Mouse (Mus musculus): ENCODE data around the gene Mark4.
A peak's percentile ranks its signal among the peaks of the same experiment; 100 is the strongest.

Mark4 gene

DNA sequence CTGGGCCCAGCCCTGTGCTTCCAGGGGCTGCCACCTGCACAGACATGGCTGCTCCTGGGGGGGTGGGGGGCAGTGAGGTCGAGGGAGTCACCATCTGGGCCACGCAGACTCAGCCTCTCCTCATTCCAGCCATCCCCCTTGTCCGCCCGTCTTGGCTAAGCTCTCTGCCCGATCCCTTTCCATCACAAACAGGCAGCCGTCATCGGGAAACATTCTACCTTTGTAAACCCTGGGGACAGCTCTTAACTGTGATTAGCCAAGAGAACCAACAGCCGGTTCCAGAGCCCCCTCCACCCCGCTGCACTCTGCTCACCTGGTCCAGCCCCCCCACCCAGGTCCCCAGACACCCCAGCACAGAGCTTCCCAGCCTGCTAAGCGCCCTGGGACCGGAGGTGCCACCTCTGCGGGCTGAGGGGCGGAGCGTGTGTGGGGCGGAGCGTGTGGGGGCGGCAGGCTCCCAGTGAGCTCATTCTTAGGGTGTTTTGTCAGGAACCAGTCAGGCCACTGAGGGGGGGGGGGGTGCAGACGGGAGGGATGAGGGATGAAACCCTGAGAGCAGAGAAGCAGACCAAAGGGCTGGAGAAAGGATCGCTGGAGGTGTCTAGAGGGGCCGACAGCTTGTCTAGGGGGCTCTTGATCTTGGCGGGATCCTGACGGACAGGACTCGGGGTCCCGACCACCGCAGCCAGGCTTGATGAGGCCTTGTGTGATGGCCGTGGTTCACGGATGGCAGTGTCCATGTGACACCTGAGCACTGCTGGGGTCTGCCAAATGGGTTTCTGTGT lies 58.9 kb downstream of the Mark4 start:
- peak; percentile 56 to 76 for DNase-seq (ENCODE audit: low spot score in 2 of 2)

DNA sequence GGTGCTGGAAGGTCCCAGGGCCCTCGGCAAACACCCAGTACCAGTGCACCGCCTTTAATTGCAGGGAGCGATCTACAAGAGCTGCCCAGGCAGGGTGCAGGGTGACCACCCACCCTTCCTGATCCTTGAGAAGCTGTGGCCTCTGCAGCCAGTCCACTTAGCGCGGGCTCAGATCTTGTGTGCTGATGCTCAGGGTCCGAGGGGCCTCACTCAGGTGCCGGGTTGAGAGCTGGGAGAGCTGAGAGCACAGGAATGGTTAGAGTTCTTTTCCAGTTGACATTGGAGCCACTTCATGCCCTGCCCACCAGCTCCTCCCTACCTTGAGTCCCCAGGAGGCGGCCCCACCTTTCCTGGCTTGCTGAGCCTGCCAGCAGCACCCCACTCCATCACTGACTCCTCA lies 64.1 kb downstream of the Mark4 start:
- no peak for DNase-seq (ENCODE audit: low spot score in 2 of 2)

GRCm38 (mm10) chr7:19388699-19389413 lies 69.8 kb downstream of the Mark4 start:
- DNase-seq (ENCODE audit: low spot score in 2 of 2), result no peak

DNA sequence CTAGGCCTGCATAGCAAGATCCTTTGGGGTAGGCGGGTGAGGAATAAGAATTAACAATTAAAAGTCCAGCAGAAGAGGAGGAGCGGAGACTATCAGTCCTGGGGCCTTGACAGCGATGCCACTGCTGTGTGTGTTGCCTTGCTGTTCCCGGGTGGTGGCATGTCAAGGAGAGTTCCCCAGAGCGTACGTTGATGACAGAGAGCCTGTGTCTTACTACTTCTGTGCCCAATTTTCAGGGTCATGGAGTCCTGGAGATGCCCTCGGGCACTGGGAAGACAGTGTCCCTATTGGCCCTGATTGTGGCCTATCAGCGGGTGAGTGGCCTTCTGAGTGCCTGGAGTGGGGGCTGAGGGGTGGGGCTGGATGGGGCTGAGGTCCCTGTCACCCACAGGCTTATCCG lies 74.9 kb downstream of the Mark4 start:
- DNase-seq (ENCODE audit: low spot score in 2 of 2), result no peak

DNA sequence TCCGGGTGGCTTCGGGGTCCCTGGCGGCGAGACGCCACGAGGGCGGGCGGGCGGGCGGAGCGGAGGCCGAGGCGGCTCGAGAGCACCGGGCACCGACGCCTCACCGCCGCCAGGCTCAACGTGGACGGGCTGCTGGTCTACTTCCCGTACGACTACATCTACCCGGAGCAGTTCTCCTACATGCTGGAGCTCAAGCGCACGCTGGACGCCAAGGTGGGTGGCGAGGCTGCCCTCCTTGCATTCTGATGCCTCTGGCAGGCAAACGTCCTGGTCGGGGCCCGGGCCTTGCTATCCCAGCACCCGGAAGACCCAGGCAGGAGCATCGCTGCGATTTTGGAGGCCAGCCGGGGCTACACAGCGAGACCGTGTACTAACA lies 76.5 kb downstream of the Mark4 start:
- DNase-seq (ENCODE audit: low spot score in 2 of 2), result no peak

- DNase-seq (ENCODE audit: low spot score in 2 of 2), result peak; percentile 97 to 99
Measured at GRCm38 (mm10) chr7:19381377-19382165, 77.0 kb downstream of the Mark4 start, which contains the start of gene Ercc2. Gene Ercc2 (plus strand): TSS chr7:19382010.

DNA sequence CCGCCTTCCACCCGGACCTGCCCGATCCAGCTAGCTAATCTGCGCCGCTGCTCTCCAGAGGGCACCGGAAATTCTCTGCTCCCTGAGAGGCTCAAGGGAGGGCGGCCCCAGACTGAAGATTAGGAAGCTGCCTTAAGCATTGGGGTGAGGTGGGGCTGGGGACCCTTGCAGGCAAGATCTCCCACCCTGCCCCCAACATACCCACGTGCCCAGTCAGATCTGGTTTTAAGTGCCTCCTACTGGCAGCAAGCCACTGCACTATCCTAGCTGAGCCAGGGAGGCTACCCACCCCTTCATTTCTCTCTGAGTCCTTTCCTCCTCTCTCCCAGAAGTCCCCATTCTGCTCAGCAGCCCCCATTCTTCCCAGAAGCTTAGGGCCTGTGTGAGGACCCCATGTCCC lies 80.6 kb downstream of the Mark4 start:
- no peak for DNase-seq (ENCODE audit: low spot score in 2 of 2)

GRCm38 (mm10) chr7:19376019-19376418 lies 82.6 kb downstream of the Mark4 start:
- no peak for DNase-seq (ENCODE audit: low spot score in 2 of 2)

DNA sequence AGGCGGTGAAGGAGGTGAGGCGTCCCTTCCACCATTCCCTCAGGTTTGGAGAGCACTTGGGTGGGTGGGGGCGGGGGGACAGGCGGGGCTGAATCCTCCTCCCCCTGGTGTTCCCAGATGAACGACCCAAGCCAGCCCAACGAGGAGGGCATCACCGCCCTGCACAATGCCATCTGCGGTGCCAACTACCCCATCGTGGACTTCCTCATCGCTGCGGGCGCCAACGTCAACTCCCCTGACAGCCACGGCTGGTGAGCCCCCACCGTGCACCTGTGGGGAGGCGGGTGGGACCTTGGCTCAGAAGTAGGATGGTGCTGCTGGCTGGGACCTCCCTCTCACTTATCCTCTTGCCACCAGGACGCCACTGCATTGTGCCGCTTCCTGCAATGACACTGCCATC lies 83.3 kb downstream of the Mark4 start:
- DNase-seq (ENCODE audit: low spot score in 2 of 2), result no peak

Data from urinary bladder, adult 18-20 months (tissue).